Mouse (Mus musculus): ENCODE results near the gene Gfer. TPM values are rescaled to one million over a fixed set of nuclear protein-coding genes. Genes with fewer than 3 reads are reported as not detected.
A peak's percentile ranks its signal among the peaks of the same experiment; 100 is the strongest.

Gfer gene
- polyA plus RNA-seq, 1 experiment from 2014 or later = 47.4 TPM

DNA sequence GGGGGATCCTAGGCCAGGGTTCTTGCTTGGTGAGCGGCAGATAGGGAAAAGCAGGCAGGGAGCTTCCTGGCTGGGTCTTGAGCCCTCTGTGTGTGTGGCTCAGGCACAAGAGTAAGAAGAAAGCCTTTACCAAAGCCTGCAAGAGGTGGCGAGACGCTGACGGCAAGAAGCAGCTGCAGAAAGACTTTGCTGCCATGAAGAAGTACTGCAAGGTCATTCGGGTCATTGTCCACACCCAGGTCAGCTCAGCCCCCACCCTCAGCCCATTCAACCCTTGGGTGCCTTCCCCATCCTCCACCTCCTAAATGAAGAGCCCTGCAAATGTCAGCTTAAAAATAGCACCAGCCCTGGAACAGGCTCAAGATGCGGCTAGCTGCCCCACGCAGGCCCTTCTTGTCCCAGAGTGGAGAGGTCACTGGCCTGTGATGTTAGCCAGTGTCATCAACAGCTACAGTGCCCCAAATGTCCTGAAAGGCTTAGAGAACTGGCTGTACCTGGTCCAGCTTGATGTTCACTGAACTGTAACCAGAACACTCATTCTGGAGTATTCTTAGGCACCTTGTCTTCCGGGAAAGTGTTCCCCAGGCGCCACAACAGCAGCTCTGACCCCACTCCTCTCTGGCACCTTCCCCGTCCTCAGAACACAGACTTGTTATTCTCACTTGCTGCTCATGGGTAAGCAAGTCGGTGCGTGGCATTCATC is 36.4 kb upstream of the Gfer start:
- no peak overlapping the region for H3K9ac ChIP-seq
- ATAC-seq (ENCODE audit: borderline replicate concordance, extremely low read depth, low FRiP score, low TSS enrichment) = no peak

DNA sequence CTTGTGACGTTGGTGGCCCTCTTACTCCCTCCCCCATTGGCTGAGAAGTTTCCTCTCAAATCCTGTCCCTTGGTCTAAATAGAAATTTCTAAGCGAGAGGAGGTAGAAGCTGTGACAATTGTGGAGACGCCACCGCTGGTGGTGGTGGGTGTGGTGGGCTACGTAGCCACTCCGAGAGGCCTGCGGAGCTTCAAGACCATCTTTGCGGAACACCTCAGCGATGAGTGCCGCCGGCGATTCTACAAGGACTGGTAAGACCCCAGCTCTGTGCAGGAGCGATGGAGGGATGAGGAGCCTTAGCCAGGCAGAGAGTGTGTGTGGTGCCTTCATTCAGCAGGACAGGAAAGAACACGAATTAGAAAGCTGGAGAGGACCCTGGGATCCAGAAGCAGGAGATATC is 34.8 kb upstream of the Gfer start:
- Histone ChIP-seq H3K27me3 (peaks cover 3% of the 10 kb centered on the region; the same call in 1 of the 2 replicates), H3K4me2 (no peak overlapping the region), H3K36me3 (no peaks in the 10 kb centered on the region), H3K4me1 (0 out of 2 replicates have a peak, but pooled peaks cover under 1% of the 10 kb centered on the region), H3K9me3 (no peaks in the 10 kb centered on the region), H3K9ac (no peak overlapping the region), H3K4me3 (no peak overlapping the region), H3K27ac (no peak overlapping the region)
- ATAC-seq (ENCODE audit: borderline replicate concordance, extremely low read depth, low FRiP score, low TSS enrichment) = no peak
- WGBS = 77% methylated on average over 14 of the region's 14 CpGs

More for the DNA sequence above, 36.4 kb upstream of the Gfer start:
- H3K27me3 ChIP-seq = peaks cover 3% of the 10 kb centered on the region; the same call in 1 of the 2 replicates
- no peak overlapping the region for H3K27ac ChIP-seq
- H3K4me1 ChIP-seq = peaks cover 11% of the 10 kb centered on the region
- H3K9me3 ChIP-seq = no peaks in the 10 kb centered on the region
- H3K36me3 ChIP-seq = no peaks in the 10 kb centered on the region
- no peak overlapping the region for H3K4me2 ChIP-seq
- H3K4me3 ChIP-seq = no peak overlapping the region
- WGBS = 73% methylated on average over 12 of the region's 12 CpGs

DNA sequence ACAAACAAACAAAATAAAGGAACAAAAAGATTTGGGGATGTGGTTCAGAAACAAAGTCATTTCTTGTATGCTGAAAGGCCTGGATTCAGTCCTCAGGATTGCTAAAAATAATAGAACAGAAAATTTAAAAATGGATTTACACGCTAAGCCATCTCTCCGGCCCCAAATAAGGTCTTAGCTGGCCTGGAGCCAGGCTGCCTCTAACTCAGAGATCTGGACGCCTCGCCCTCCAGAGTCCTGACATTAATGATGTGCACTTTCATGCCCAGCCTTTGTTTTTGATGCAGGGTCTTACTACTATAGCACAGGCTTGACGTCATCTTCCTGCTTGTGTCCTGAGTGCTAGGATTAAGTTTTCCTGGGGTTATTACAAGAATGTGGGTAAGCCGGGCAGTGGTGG is 33.1 kb upstream of the Gfer start:
- peaks cover 2% of the 10 kb centered on the region; the same call in 1 of the 2 replicates for H3K4me1 ChIP-seq
- H3K4me3 ChIP-seq = no peak overlapping the region
- no peaks in the 10 kb centered on the region for H3K9me3 ChIP-seq
- no peak overlapping the region for H3K27ac ChIP-seq
- no peak for ATAC-seq (ENCODE audit: borderline replicate concordance, extremely low read depth, low FRiP score, low TSS enrichment)
- H3K9ac ChIP-seq = no peak overlapping the region
- no peaks in the 10 kb centered on the region for H3K36me3 ChIP-seq
- H3K27me3 ChIP-seq = peaks cover 3% of the 10 kb centered on the region; the same call in 1 of the 2 replicates
- WGBS = 46% methylated on average over 6 of the region's 6 CpGs
- no peak overlapping the region for H3K4me2 ChIP-seq

DNA sequence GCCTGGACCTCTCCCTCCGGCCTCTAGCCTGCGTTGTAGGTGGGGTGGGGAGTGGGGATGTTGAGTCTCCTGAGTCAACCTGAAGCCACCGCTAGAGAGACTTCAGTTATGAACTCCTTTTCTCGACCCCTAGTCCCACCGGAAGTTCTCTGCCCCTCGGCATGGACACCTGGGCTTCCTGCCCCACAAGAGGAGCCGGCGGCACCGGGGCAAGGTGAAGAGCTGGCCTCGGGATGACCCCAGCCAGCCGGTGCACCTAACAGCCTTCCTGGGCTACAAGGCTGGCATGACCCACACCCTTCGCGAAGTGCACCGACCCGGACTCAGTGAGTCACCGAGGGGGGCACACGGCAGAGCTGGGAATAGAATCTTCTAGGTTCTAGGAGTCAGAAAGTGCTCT is 32.2 kb upstream of the Gfer start:
- Histone ChIP-seq H3K27me3 (peaks cover 3% of the 10 kb centered on the region; the same call in 1 of the 2 replicates), H3K4me1 (peaks cover 7% of the 10 kb centered on the region; the same call in 1 of the 2 replicates), H3K36me3 (no peaks in the 10 kb centered on the region), H3K9ac (no peak overlapping the region), H3K4me3 (no peak overlapping the region), H3K4me2 (no peak overlapping the region), H3K9me3 (no peaks in the 10 kb centered on the region), H3K27ac (no peak overlapping the region)
- WGBS = 60% methylated on average over 17 of the region's 17 CpGs
- no peak for ATAC-seq (ENCODE audit: borderline replicate concordance, extremely low read depth, low FRiP score, low TSS enrichment)

DNA sequence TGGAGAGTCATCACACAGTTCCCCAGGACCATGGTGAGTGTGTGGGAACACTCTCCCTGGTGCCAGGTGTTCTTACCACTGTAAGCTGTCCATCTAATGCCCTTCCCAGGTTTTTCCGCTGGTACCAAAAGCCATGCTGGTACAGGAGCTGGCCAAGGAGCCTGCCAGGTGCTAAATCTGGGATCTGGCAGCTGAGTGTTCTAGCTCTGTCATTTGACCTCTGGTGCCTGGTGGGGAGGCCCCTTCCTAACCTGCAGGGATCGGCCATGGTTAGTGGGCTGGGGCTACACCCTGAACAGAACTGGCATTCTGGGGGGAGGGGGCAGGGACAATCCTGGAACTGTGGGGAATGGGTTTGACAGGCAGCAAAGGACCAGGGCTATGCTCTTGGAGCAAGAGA is 31.7 kb upstream of the Gfer start, which contains the start of gene Rpl3l:
Rpl3l (plus strand) TSS at position 203 of the 400 bp plus-strand sequence.
- H3K4me1 ChIP-seq = peaks cover 13% of the 10 kb centered on the region
- no peak for ATAC-seq (ENCODE audit: borderline replicate concordance, extremely low read depth, low FRiP score, low TSS enrichment)
- H3K36me3 ChIP-seq = peaks cover under 1% of the 10 kb centered on the region; the same call in 1 of the 2 replicates
- H3K27ac ChIP-seq = no peak within 1 kb of the TSS
- no peak within 1 kb of the TSS for H3K4me2 ChIP-seq
- WGBS = 63% methylated on average over 2 of the region's 2 CpGs
- H3K9ac ChIP-seq = no peak within 1 kb of the TSS
- peaks cover 3% of the 10 kb centered on the region; the same call in 1 of the 2 replicates for H3K27me3 ChIP-seq
- no peaks in the 10 kb centered on the region for H3K9me3 ChIP-seq
- no peak within 1 kb of the TSS for H3K4me3 ChIP-seq

DNA sequence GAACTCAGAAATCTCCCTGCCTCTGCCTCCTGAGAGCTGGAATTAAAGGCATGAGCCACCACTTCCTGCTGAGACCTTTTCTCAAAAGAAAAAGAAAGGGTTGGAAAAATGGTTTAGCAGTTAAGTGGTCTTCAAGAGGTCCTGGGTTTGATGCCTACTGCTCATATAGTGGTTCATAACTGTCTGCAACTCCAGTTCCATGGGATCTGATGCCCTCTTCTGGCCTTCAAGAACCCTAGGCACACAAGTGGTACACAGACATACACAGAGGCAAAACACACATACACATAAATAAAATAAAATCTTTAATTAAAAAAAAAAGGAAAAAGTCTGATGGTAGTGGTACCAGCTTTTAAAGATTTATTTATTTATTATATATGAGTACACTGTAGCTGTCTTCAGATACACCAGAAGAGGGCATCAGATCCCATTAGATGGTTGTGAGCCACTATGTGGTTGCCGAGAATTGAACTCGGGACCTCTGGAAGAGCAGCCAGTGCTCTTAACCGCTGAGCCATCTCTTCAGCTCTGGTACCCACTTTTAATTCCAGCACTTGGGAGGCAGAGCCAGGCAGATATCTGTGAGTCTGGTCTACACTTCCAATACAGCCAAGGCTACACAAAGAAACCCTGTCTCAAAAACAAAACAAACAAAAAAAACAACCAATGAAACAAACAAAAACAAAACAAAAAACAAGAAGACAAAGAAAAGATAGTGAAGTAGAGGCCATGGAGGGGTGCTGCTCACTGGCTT is 29.9 kb upstream of the Gfer start:
- H3K36me3 ChIP-seq = peaks cover 16% of the 10 kb centered on the region
- peaks cover 28% of the 10 kb centered on the region for H3K4me1 ChIP-seq
- H3K9ac ChIP-seq = no peak overlapping the region
- no peaks in the 10 kb centered on the region for H3K9me3 ChIP-seq
- no peak overlapping the region for H3K27ac ChIP-seq
- WGBS = 68% methylated on average over 3 of the region's 3 CpGs
- no peak for ATAC-seq (ENCODE audit: borderline replicate concordance, extremely low read depth, low FRiP score, low TSS enrichment)
- 0 out of 2 replicates have a peak, but pooled peaks cover 3% of the 10 kb centered on the region for H3K27me3 ChIP-seq
- no peak overlapping the region for H3K4me3 ChIP-seq
- no peak overlapping the region for H3K4me2 ChIP-seq

DNA sequence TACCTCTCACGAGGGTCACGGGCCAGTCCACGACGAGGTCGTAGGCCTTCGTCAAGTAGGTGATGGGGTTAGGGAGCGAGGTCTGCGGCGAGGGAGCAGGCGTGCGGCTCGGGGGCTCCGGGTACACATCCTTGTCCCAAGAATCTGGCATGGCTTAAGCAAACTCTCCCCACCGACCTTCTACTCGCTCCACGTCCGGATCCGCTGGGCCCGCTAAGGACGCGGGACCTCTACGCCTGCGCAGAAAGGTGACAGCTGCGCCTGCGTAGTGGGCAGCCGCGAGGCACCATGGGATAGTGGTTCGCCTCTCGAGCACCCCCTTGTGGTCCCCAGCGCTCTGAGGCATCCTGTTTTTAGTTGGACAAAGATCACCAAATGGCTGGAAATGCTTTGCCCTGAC is 28.2 kb upstream of the Gfer start, which contains the start of gene Ndufb10:
Ndufb10 (minus strand) TSS at position 295 of the 400 bp plus-strand sequence.
- peaks cover 16% of the 10 kb centered on the region for H3K36me3 ChIP-seq
- peak; percentile 76 for ATAC-seq (ENCODE audit: borderline replicate concordance, extremely low read depth, low FRiP score, low TSS enrichment)
- H3K4me1 ChIP-seq = peaks cover 28% of the 10 kb centered on the region
- WGBS = under 1% methylated on average over 30 of the region's 30 CpGs
- H3K4me3 ChIP-seq = peak within 1 kb of the TSS; percentile 84
- H3K9ac ChIP-seq = peak within 1 kb of the TSS; percentile 85
- peak within 1 kb of the TSS; percentile 76 for H3K27ac ChIP-seq
- H3K27me3 ChIP-seq = 0 out of 2 replicates have a peak, but pooled peaks cover 3% of the 10 kb centered on the region
- no peaks in the 10 kb centered on the region for H3K9me3 ChIP-seq
- peak within 1 kb of the TSS; percentile 81 for H3K4me2 ChIP-seq

DNA sequence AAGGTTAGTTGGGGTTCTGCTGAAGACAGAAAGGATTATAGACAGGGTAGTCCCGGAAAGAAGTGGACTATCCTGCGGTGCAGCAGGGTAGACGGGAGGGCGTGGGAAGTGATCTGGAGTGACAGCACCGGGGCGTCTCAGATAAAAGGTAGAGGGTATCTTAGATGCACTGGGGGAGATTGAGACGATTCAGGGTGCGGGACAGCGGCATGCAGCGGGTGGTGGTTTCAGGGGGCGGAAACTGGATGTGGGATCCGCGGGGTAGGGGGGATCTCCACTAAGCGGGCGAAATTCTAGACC is 27.9 kb upstream of the Gfer start:
- Histone ChIP-seq H3K9ac (peak overlapping the region; percentile 85), H3K27ac (peak overlapping the region; percentile 76), H3K36me3 (peaks cover 16% of the 10 kb centered on the region), H3K4me1 (peaks cover 30% of the 10 kb centered on the region), H3K9me3 (no peaks in the 10 kb centered on the region), H3K4me2 (peak overlapping the region; percentile 81), H3K4me3 (peak overlapping the region; percentile 84), H3K27me3 (0 out of 2 replicates have a peak, but pooled peaks cover 3% of the 10 kb centered on the region)
- peak; percentile 6; the same call in 1 of the 2 replicates for ATAC-seq (ENCODE audit: borderline replicate concordance, extremely low read depth, low FRiP score, low TSS enrichment)
- WGBS = 0% methylated on average over 15 of the region's 15 CpGs

DNA sequence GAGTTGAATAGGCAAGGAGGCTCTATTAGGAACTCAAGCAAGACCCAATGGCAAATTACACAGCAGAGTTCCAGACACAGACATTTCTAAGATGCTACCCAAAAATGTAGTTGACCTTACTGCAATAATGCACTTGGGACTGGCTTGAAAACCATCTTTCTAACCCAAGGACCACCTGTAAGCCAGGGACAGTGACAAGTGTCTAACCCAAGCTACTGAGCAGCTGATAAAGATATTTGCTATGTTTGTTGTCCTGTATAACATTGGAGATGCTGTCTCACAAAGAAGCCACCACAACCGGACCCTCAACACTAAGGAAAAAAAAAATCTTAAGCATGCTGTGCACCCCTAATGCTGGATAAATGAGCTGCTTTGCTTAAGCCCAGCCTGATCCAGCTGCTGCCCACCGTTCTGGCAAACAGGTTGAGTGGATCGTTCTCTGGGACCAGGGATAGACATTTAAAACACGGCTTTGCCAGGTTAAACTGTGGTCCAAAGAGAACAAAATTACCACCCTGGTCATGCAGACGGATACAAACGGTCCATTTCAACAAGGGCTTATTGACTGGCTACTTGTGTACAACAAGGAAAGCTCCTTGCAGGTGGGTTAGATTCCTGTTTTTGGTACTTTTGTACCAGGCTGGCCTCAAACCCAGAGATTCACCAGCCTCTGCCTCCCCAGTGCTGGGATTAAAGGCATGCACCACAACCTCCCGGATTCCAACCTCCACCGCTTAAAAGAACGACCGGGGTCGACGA is 27.3 kb upstream of the Gfer start:
- Histone ChIP-seq H3K4me3 (peak overlapping the region; percentile 84), H3K9me3 (no peaks in the 10 kb centered on the region), H3K36me3 (peaks cover 16% of the 10 kb centered on the region), H3K4me1 (peaks cover 36% of the 10 kb centered on the region), H3K27me3 (0 out of 2 replicates have a peak, but pooled peaks cover 3% of the 10 kb centered on the region), H3K27ac (peak overlapping the region; percentile 76), H3K9ac (peak overlapping the region; percentile 85), H3K4me2 (peak overlapping the region; percentile 81)
- 2% methylated on average over 12 of the region's 12 CpGs for WGBS
- ATAC-seq (ENCODE audit: borderline replicate concordance, extremely low read depth, low FRiP score, low TSS enrichment) = no peak

DNA sequence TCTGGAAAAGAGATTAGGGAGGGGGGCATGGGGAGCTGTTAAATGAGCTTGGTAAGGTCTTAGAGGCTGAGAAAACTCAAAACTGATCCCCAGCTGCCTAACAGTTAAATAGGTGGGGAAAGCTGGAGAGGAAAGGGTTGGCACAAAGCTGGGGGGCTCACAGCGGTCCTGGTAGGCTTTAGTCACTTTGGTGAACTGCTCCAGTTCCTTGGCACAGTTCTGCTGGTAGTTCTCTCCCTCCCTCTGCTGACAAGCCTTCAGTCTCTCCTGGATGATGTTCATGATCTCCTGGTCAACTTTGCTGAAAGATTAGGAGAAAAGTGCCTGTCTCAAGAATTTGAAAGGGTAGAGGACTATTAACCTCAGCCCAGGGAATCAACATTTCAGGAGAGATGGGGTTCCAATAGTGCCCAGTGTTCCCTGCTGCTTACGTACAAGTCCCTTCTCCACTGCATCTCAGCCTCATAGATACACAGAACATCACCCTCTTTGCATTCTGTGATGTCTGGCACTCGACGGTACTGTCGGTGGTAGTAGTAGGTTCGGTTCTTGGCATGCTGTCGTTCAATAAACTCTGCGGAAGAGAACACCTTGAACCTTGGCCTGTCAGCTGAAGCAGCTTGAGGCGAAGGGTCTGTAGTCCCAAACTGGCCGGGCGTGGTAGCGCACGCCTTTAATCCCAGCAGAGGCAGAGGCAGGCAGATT is 26.4 kb upstream of the Gfer start:
- Histone ChIP-seq H3K9ac (0 out of 2 replicates have a peak overlapping the region, but pooled peaks have one; percentile 12), H3K4me2 (peak overlapping the region; percentile 81)
- 27% methylated on average over 13 of the region's 13 CpGs for WGBS

More for the DNA sequence above, 26.4 kb upstream of the Gfer start:
- Histone ChIP-seq H3K36me3 (peaks cover 20% of the 10 kb centered on the region), H3K9me3 (no peaks in the 10 kb centered on the region), H3K4me3 (peak overlapping the region; percentile 84; the same call in 1 of the 2 replicates), H3K4me1 (peaks cover 36% of the 10 kb centered on the region), H3K27ac (0 out of 2 replicates have a peak overlapping the region, but pooled peaks have one; percentile 0), H3K27me3 (no peaks in the 10 kb centered on the region)
- ATAC-seq (ENCODE audit: borderline replicate concordance, extremely low read depth, low FRiP score, low TSS enrichment) = no peak

All from lung, embryonic 15.5 days (tissue).